Mouse (Mus musculus): Measurements from ENCODE around the gene Col1a2.

Gene Col1a2

DNA sequence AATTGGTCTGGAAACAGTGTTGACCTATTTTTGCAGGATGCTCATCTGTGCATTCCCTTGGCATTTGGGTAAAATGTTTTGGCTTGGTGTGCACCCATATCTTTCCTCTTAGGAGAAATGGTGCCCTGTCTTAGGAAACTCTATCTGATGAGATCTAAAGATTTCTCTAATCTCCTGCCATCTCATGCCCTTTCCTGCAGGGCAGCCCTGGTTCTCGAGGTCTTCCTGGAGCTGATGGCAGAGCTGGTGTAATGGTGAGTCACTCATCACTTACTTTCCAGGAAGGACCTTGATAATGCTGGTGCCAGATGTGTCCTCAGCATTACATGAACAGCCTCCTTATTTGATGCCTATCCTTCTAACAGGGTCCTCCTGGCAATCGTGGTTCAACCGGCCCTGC is 16.4 kb downstream of the Col1a2 start:
- no peak for DNase-seq (ENCODE audit: low spot score)

DNA sequence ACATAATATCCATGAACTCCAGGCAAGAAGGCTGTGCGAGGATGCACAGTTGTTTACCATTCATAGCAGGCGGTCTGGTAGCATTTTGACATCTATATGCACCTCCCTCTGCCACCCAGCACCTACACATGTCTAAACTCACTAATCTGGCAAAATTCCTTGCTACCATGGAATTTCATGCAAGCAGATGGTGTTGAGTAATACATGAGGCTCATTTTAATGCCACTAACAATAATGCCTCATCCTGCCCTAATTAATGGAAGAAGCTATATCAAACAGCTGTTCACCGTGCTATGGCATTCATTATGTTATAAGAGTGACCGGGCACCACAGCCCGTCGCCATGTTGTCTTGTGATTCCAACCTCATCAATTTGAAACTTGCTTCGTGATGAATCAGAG is 23.8 kb downstream of the Col1a2 start:
- DNase-seq (ENCODE audit: low spot score) = no peak

GRCm38 (mm10) chr6:4530986-4531385 is 26.4 kb downstream of the Col1a2 start:
- DNase-seq (ENCODE audit: low spot score) = no peak

DNA sequence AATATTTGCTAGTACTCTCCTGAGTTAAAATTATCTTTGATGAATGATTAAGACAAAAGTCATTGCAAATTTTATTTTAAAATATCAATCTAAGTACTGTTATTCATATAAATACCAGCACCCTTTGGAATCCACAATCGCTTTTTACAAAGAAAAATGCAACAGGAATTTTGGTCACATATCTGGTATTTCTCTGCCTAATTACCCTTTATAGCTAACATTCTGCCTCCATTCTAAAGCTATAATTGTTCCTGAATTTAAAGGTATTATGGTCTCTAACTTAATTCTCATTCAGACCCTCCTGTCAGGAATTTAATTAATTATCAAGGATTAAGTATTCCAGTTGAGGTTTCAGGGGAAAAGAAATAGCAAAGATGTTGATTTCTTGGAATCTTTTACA is 28.3 kb downstream of the Col1a2 start:
- no peak for DNase-seq (ENCODE audit: low spot score)

- DNase-seq (ENCODE audit: low spot score) = no peak
These were observed 30.0 kb downstream of the Col1a2 start for GRCm38 (mm10) chr6:4534462-4535079.

- no peak for DNase-seq (ENCODE audit: low spot score)
These were observed 37.5 kb downstream of the Col1a2 start for GRCm38 (mm10) chr6:4541926-4542715.

DNA sequence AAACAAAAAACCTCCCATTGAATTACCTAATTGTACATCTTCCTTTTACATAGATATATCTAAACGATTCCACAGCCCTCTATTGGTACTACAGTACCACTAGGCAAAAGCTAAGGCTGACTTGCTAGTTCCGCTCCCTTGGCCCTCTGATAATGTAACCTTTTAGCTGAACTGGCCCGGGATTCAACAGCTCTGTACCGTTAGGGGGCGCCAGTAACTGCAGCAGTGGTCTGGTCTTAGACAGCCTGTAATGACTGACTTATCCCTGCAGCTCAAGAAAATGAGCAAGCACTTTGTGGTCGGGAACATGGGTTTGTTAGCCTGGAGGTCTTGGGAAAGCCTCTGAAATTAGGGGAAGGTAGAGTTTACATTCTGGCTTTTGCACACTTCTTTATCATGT is 39.9 kb downstream of the Col1a2 start:
- DNase-seq (ENCODE audit: low spot score) = no peak

GRCm38 (mm10) chr6:4545727-4546126 is 41.1 kb downstream of the Col1a2 start:
- no peak for DNase-seq (ENCODE audit: low spot score)

GRCm38 (mm10) chr6:4548894-4549293 is 44.3 kb downstream of the Col1a2 start:
- DNase-seq (ENCODE audit: low spot score) = no peak

DNA sequence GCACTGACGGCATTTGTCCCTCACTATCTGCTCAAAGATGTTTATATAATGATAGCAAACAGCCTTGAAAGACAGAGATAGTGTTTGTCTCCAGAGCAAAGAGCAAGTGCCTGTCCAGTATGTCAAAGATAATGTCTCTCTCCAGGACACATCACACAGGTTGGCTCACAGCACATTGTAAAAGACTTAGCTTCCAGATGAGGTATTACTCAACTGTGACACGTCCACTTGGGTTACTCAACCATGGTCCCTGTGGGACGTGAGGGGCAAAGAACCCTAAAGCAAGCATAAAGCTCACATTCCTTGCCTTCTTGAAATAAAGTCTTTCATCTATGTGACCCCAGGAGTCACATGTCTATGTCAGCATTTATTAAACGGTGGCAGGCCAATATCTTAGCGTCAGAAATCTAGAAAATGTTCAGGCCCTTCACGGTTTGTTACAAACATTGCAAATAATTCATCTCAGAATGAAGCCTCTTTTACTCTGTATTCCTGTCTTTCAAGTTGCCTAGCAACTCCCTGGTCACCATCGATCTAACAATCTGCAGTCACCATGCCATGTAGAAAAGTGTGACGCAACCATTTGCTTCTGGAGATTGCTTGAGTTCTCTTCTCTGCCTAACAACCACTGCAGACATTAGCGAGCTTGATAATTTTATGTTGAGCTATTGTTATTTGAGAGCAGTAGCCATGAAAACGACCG is 45.4 kb downstream of the Col1a2 start:
- peak; percentile 87 for DNase-seq (ENCODE audit: low spot score)

DNA sequence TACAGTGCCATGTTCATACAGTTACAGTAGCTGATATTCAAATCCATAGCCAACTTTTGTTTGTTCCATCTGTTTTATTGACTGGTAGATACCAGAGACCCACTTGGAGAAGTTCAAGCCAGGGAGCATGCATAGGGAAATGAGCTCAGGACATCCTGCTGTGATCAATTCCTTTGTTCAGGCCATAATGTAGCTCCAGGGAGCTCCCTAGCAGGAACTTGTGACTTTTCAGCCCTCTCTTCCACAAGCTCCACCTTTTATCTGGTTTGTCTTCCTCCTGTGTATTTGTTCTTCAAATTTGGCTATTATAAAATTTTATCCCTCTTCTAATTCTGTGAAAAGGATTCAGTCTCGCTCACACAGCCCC is 45.9 kb downstream of the Col1a2 start:
- no peak for DNase-seq (ENCODE audit: low spot score)

DNA sequence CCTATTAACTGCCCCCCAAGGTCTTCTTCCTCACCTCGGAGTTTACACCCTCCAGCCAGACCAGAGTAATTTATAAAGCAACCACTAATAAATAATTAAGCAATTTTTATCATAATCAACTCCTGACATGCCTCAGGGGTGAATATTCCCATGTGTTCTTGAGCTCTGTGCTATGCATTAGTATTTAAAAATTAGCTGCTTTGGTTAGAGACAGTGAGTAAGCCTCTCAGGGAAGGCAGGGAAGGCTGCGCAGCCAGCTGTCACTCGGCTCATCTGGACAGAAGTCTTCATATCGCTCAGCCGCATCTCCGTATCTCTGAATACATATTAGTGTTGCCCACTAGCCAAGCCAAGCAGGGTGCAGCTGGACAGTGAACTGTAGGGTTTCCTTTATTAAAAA is 50.8 kb downstream of the Col1a2 start:
- DNase-seq (ENCODE audit: low spot score) = no peak

DNA sequence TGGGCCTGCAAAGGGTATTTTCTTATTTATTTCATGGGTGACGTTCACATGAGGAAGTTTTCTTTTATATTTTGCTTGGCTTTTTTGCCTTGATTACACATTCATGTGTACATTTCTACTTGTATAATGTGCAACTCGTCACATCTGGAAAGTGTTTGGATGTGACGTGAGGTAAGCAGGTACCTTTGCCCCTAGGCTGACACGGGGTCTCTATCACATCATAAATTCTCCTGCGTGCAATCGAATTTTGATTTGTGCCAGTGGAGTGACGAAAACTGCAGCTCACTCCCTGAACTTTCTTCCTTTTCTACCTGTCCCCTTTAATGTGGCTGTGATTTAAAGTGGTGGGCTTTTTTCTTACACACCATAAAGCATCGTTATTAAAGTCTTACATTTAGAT is 52.5 kb downstream of the Col1a2 start:
- no peak for DNase-seq (ENCODE audit: low spot score)

DNA sequence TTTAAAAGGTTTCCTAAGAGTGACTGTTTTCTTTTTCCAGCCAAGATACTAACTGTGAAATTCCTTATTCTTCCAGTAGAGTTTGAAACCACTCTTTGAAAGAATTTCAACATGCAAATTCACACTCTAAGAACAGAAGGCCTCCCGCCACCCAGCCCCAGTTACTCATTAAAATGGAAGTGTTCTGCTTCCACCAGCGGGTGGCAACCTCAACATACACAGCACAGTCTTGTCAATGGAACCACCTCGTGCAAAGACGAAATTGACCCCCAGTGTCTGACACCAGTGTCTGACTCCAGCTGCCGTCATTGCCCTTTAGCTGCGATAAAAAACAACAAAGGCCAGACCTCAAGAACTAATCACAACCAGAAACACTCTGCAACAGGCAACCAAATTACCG is 53.1 kb downstream of the Col1a2 start:
- peak; percentile 85 for DNase-seq (ENCODE audit: low spot score)

GRCm38 (mm10) chr6:4561156-4561555 is 56.5 kb downstream of the Col1a2 start:
- DNase-seq (ENCODE audit: low spot score) = peak; percentile 63

- no peak for DNase-seq (ENCODE audit: low spot score)
These were observed 57.0 kb downstream of the Col1a2 start for GRCm38 (mm10) chr6:4561621-4562020.

- no peak for DNase-seq (ENCODE audit: low spot score)
These were observed 57.8 kb downstream of the Col1a2 start for GRCm38 (mm10) chr6:4562401-4562800.

DNA sequence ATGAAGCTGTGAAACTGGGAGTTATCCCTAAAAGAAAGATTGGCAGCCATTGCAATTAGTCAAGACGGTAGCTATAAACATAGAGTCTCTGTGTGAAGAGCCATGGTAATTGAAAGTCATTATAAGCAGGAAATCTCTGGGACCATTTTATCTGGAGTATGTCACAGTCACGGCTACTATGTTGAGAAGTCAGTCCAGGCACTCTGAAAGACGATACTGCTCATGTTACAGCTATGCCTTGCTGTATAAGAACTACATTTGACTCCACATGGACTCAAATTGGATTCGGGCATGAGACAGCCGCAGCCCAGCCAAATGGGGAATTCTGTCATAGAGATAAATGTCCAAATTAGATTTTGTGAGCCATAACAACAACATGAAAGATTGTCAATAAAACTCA is 58.9 kb downstream of the Col1a2 start:
- DNase-seq (ENCODE audit: low spot score) = no peak

DNA sequence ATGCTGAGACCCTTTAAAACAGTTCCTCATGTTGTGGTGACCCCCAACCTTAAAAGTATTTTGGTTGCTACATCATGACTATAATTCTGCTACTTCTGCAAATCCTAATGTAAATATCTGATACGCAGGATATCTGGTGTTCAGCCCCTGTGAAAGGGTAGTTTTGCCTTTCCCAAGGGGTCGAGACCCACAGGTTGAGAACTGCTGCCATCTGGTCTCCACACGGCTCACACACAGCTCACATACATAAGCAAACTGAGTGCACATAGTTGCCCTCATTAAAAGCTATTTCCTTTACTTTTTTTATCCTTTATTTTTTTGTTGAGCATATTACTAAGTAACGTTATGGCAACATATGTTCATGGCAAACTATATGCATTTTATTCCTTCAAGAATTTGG is 65.8 kb downstream of the Col1a2 start:
- DNase-seq (ENCODE audit: low spot score) = peak; percentile 61

DNA sequence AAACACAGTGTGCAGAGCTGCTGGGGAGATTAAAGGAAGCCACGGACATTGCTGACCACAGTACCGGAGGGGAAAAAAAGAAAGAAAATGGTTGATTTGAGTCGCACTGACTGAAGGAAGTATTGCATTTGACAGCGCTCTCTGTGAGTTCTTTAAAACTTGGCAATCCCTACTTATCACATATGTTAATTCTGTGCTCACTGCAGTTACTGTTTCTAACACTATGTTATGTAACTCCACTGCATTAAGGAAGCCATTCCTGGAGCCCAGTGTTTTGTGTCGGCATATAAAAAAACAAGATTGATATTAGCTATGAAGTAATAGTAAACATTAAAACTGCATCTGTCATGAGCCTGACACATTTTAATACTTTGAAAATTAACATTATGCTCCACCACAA is 73.1 kb downstream of the Col1a2 start:
- no peak for DNase-seq (ENCODE audit: low spot score)

DNA sequence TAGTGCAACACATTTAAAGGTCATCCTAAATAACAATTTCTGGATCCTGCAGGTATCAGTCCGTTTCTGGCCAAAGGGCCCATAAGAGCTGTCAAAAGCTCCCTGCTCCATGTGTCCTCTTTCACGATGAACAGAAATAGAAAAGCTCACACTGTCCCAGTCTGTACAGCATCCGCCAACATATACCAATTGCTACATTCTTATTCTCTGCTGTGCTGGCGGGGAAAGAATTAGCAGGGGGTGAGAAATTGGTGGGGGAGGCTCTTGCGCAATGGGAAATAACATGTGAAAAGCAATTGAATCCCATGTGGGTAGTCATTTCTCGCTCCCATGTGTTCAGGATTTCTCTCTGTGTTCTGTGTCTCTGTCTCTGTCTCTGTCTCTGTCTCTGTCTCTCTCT is 73.7 kb downstream of the Col1a2 start:
- DNase-seq (ENCODE audit: low spot score) = no peak

DNA sequence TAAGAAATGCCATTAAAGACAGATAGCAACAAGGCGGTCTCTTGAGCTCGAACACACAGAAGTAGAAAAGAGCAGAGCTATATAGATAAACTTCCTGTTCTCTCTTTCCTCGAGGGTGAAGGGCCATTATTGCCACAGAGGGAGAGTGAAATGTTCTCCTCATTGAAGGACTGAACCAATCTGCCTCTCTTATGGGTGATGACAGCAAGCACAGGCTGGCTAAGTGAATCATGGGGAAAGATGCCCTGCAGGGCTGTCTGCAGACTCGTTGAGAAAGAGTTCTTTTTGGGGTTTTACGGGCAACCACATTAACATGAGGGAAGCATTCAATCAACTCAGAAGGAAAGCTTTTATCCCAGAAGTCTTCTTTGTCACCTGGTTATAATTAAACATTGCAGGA is 75.0 kb downstream of the Col1a2 start:
- DNase-seq (ENCODE audit: low spot score) = no peak

DNA sequence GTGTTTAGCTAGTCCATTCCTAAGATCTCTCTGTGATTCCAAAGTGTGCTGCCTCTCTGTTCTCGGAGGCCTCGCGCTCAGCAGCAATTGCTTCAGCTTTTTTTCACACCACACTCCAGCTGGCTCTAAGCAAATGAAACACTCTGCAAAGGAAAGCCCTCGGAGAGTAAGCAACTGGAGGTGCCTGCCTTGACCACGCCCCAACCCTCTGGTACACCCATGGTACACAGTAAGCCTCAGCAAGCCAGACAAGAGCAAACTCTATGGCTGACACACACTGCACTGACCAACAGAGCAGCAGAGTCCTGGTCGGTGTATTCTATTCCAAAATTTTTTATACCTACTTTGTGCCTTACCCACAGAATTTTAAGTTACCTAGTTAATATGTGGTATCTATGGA is 78.9 kb downstream of the Col1a2 start:
- no peak for DNase-seq (ENCODE audit: low spot score)

All from yolk sac, embryonic 10.5 days (tissue).